Mouse (Mus musculus) cerebellum, postnatal 36 days (tissue): ENCODE measurements around the gene Ppm1h.
"Not testable (repeated sequence)": the region's sequence is repeated elsewhere in the genome, so short reads cannot be mapped to it uniquely, and the experiment has no call there.

Experiments
- DNase-seq, 2 experiments: peaks; one replicate each; pipeline ENCODE4 v3.0.0; 2021 to 2022; ENCODE audit warnings: mixed read lengths in 2 of 2

Gene Ppm1h

GRCm38 (mm10) chr10:122943824-122944223 lies 265.3 kb downstream of the Ppm1h start:
- DNase-seq, result no peak

DNA sequence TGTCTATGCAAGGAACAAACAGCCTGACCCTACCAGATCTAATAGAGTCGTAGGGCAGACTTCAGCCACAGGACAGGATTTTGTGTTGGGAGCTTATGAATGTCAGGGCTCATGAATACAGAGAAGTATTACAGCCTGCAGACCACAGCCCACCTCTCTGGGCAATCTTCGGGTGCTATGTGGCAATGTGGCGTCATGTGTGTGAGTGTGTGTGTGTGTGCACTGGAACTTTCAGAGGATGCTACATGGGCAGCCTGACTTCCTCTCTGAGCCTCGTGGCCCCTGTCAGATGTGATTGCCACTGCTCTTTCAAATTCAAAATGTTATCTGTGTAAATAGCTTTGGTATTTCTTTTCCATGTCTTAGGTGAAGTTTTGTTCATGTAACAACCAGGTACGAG lies 266.3 kb downstream of the Ppm1h start:
- DNase-seq, result no peak

DNA sequence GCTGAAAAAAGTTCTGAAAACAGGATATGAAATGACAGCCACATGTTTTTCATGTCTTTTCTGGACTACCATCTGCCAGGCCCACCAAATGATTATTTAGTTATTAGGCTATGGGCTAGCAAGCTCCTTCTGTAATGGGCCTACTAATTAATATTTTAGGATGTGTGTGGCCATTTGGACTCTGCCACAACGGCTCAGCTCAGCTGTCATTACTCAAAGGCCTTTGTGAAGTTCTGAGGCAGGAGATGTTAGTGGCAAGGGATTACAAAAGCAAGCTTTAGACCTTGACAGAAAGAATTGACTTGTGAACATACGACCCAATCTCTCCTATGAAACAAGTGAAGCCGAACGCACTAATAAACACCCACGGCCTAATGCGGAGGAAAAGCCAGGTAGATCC lies 272.4 kb downstream of the Ppm1h start:
- no peak for DNase-seq

- DNase-seq, result no peak
Measured at GRCm38 (mm10) chr10:122953576-122953975, 275.0 kb downstream of the Ppm1h start.

GRCm38 (mm10) chr10:122957918-122958317 lies 279.4 kb downstream of the Ppm1h start:
- no peak for DNase-seq

DNA sequence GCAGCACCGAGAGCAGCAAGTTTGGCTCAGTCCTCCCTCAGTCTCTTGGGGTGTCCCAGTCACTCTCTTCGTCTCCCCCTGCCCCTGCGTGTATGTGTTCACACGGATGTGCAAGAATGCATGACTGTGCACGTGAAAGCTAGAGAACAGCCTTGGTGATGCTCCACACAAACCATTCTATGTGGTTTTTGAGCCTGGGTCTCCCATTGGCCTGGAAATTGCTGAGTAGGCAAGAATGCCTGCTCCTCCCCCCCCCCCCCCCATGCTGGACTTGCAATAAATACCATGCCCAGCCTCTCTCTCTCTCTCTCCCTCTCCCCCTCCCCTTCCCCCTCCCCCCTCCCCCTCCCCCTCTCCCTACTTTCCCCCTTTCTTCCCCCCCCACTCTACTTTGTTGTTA lies 280.1 kb downstream of the Ppm1h start:
- no peak for DNase-seq

GRCm38 (mm10) chr10:122960216-122960615 lies 281.7 kb downstream of the Ppm1h start:
- DNase-seq, result no peak

- DNase-seq, result no peak
Measured at GRCm38 (mm10) chr10:122960738-122961137, 282.2 kb downstream of the Ppm1h start.

GRCm38 (mm10) chr10:122961494-122961893 lies 282.9 kb downstream of the Ppm1h start:
- DNase-seq, result no peak

DNA sequence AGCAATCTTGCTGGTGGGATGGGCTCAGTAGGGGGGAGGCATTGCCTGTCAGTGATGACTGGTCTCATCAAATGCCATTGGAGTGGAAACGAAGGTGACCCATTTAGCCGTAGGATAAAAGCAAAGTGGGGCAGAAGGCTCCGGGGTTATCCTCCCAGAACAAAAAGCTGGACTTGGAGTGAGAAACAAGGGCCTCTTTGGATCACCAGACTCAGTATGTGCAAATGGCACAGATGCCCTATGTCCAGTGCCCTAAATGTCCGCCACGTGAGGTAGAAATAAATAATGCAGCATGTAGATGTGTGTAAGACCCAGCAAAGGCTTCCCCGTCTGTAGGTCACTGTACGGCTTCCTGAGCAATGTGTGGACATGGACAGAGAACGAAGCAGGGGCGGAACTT lies 284.1 kb downstream of the Ppm1h start:
- DNase-seq, result no peak

- no peak for DNase-seq
Measured at GRCm38 (mm10) chr10:122963463-122964240, 285.1 kb downstream of the Ppm1h start.

DNA sequence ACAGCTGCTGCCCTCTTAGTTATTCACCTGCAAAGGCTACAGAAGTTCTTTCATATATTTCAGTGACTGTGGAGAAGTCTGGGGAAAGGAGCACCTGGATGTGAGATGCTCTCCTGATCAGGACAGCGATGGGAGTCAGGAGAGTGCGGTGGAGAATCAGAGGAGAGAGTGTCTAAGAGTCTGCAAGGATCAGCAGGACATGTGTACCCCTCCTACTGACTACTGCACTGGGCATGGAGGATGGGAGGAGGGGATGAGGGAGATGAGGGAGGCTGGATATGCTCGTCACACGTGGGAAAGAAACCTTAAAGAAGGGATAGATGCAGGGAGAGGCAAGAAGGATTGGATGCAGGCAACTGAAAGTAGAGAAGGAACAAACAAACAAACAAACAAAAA lies 285.7 kb downstream of the Ppm1h start:
- DNase-seq, result no peak

- DNase-seq, result not testable (repeated sequence)
Measured at GRCm38 (mm10) chr10:122965650-122966049, 287.1 kb downstream of the Ppm1h start.

- no peak for DNase-seq
Measured at GRCm38 (mm10) chr10:122966421-122966820, 287.9 kb downstream of the Ppm1h start.

- no peak for DNase-seq
Measured at GRCm38 (mm10) chr10:122970188-122970587, 291.6 kb downstream of the Ppm1h start.

- no peak for DNase-seq
Measured at GRCm38 (mm10) chr10:122973241-122973640, 294.7 kb downstream of the Ppm1h start.

DNA sequence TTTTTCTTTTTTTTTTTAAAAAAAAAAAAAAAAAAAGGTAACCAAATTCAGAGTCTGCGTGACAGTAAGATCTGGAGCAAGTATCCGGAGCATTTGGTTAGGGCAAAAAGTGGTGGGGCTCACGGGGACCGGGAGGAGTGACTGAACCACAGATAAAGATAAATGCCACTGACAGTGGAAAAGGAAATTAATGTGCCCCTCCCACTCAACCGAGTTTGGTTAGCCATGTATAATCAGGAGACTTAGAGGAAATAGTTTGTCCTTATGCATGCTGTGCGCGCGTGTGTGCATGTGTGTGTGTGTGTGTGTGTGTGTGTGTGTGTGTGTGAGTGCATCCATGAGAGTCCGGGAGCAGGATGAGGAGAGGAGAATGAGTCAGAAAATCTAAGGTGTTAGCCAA lies 297.5 kb downstream of the Ppm1h start:
- no peak for DNase-seq

- DNase-seq, result no peak
Measured at GRCm38 (mm10) chr10:122979356-122979755, 300.8 kb downstream of the Ppm1h start.

GRCm38 (mm10) chr10:122980123-122980522 lies 301.6 kb downstream of the Ppm1h start:
- no peak for DNase-seq

DNA sequence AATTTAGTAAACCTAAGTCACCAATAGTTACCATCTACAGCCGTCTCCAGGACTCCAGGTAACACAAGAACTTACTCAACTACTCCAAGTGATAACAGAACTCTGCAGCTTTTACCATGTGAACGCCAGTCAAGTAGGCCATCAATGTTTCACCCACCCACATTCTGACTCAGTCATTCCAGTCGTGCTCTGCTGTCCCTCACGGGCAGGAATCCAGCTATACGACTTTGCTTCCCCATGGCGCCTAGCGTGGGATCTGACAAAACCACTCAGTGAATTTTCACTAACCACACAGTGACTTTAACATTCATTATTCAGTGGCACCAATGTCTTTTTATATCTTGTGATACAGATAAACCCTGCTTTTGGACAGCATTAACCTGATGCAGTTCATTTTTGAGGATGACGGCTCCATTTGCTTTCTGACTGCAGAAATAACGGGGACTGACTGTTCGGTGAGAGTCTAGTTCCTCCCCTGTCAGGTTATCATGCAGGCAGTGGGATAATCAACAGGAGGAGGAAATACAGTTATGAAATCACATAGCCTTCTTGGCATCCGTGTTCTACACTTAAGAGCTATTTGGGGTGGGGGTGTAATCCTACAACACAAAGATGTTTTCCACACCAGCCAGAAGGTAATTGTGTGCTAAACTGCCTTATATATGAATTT lies 304.5 kb downstream of the Ppm1h start:
- DNase-seq, result no peak

DNA sequence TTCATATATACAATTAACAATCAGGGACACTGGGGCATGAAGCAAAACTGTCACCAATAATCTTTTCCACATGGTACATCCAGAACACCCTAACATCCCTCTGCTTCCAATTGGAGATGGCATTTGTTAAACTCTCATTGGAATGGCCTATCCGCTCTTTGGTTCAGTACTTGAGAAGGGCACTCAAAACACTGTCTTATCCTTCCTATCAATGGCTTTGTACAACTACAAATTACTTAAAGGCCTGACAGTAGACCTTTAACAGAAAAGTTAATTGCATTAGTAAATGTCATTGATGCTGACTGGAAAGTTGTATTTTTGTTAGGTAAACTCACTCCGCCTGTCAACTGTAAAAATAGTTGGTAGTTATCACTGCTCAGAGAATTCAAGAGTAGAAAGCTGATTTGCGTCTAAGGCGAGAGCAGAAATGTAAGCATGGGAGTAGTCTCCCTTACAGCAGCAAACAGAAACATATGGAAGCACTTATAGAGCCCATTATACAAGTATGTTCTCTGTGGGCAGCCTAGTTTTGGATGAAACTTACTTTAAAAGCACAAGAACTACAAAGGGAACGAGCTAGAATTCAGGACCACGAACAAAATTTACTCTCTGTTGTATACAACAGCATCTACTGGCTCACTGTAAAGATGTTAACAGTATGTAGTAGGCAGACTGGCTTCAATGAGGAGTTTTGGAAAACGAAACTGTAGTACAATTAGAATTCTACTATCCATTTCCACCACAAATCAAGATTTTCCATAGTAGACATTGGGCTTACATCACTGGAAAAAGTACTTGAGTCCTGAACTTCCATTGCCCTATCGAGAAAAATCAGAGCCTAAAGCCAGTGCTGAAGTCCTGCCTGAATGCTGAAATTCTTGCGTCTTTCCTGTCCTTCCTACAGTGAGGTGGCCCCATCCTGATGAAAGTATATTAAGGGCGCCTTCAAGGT lies 305.3 kb downstream of the Ppm1h start:
- DNase-seq, result no peak

- DNase-seq, result no peak
Measured at GRCm38 (mm10) chr10:122984531-122985251, 306.1 kb downstream of the Ppm1h start.

GRCm38 (mm10) chr10:122985252-122985514 lies 306.6 kb downstream of the Ppm1h start:
- no peak for DNase-seq
